Mouse (Mus musculus): Measurements from ENCODE around the gene Ttn.

DNA sequence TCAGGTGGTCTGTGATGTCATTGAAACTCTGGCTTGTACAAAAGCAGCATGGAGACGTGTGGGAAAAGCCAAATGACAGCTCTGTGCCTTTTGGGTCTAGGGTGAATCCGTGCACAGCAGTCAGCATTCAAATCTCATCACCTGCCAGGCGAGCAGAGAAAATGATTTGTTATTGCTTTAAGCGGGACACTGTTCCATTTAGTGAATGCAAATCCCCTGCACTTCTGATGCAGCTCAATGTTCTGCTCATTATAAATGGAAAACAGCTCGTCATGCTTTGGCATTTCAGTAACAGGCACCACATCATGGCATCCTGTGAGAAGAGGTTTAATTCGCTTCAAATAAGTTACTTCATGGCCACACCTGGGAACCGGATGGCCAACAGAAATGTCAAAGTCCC, 24.7 kb upstream of the Ttn start:
- TF ChIP-seq CTCF (IDR thresholded peaks at IDR 0.05; ENCODE audit: borderline replicate concordance, extremely low read depth, insufficient read depth, insufficient read length) (no peak), POLR2A (IDR thresholded peaks at IDR 0.05; ENCODE audit: borderline replicate concordance, extremely low read depth, insufficient read depth, insufficient read length, poor library complexity, severe bottlenecking) (no peak)

Data from brain, embryonic 14.5 days (tissue).